Mouse (Mus musculus) thymus, adult 2 months (tissue): Measurements from ENCODE around the gene Olfr169.

Source experiments
- CTCF ChIP-seq: fragments of 200-500 bp; IDR thresholded peaks from 2 replicates; pipeline ENCODE4 v1.5.1; 2012; ENCODE audit warnings: mild to moderate bottlenecking, control low read depth, low read length, moderate library complexity, borderline replicate concordance; ENCODE audit not compliant: control insufficient read depth, poor library complexity, insufficient read depth; ENCODE audit errors: extremely low read depth
- POLR2A ChIP-seq: fragments of 200-500 bp; IDR thresholded peaks from 2 replicates; pipeline ENCODE4 v1.6.1; 2012; ENCODE audit warnings: mild to moderate bottlenecking, low read length, control low read depth, moderate library complexity; ENCODE audit not compliant: control insufficient read depth, poor library complexity, insufficient read depth; ENCODE audit errors: extremely low read depth

DNA sequence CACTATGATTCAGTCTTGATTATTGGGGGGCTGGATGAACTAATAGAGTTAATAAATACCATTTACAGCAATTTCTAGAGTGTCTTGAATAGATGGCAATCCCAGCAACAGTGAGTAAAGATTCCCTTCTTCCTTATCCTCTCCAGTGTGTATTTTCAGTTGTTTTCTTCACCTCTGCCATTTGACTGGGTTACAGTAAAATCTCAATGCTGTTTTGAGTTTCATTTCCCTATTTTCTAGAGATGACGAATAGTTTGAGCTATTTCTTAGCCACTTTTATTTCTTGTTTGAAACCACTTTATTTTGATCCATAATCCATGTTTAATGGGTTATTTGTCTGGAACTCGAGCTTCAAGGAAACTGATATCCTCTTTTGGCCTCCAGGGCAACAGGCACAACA lies 31.6 kb upstream of the Olfr169 start:
- TF ChIP-seq POLR2A = no peak
- no peak for TF ChIP-seq CTCF
